Mouse (Mus musculus): Measurements from ENCODE around the gene Tgfa.

GRCm38 (mm10) chr6:86169166-86169565, 25.9 kb upstream of the Tgfa start:
- TF ChIP-seq POLR2A (IDR thresholded peaks at IDR 0.05; ENCODE audit: borderline replicate concordance, extremely low read depth, insufficient read depth, insufficient read length, poor library complexity, severe bottlenecking) (no peak), CTCF (IDR thresholded peaks at IDR 0.05; ENCODE audit: borderline replicate concordance, extremely low read depth, insufficient read depth, insufficient read length) (no peak)
